Mouse (Mus musculus) myocyte (in vitro differentiated cells): Measurements from ENCODE around the gene Gm15293. TPM values are rescaled to one million over a fixed set of nuclear protein-coding genes. Genes with fewer than 3 reads are reported as not detected.
"Not testable (repeated sequence)": the region's sequence is repeated elsewhere in the genome, so short reads cannot be mapped to it uniquely, and the experiment has no call there.

Experiments
- H3K27me3 ChIP-seq: one replicate; pipeline ENCODE4 v1.6.1; 2011; ENCODE audit not compliant: control insufficient read depth, insufficient read depth, insufficient read length
- H3K36me3 ChIP-seq: one replicate; pipeline ENCODE4 v1.6.1; 2011; ENCODE audit not compliant: control insufficient read depth, insufficient read depth
- H3K4me2 ChIP-seq: one replicate; pipeline ENCODE4 v1.6.1; 2011; ENCODE audit warnings: low read depth, control low read depth
- H3K4me3 ChIP-seq: one replicate; pipeline ENCODE4 v1.5.1; 2011; ENCODE audit warnings: mild to moderate bottlenecking, control low read depth, moderate library complexity
- H3K79me2 ChIP-seq: one replicate; pipeline ENCODE4 v1.6.1; 2011; ENCODE audit not compliant: control insufficient read depth, insufficient read depth
- H3ac ChIP-seq: one replicate; pipeline ENCODE4 v1.6.1; 2011; ENCODE audit not compliant: control insufficient read depth, insufficient read length
- polyA plus RNA-seq: library from polyadenylated mRNA; unstranded; fragments of >200 nt; fragmentation: generic; extraction: Trizol; gene quantifications from one replicate; pipeline ENCODE4 v1.2.1, GENCODE M21; 2012; ENCODE audit warnings: missing spikeins

The Gm15293 gene
- not detected for polyA plus RNA-seq

- not testable (repeated sequence) for H3K4me3 ChIP-seq, H3K79me2 ChIP-seq, H3K27me3 ChIP-seq, H3K4me2 ChIP-seq, H3ac ChIP-seq, H3K36me3 ChIP-seq
Observed at GRCm38 (mm10) chr8:21201261-21201660, at the start of gene Gm15293. Gene Gm15293, plus strand, starts transcription at chr8:21201561.

DNA sequence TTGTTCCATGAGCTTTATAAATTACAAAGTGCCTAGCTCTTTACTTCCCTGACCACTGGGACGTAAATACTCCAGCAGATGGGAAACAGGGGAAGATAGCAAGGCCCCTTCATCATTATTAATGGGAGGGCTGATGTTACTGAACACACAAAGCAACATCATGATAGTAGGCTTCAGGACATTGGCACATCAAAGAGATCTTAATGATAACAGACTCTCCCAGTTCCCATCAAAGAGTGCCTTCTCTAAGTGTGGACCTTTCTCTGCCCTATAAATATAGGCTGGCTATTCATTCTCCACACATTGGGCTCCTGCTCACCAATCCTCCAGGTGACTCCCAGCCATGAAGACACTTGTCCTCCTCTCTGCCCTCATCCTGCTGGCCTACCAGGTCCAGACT is 39.4 kb upstream of the Gm15293 start, which contains the start of gene Defa22:
TSS of gene Defa22 (plus strand) at position 301 of the 400 bp plus-strand sequence.
- not testable (repeated sequence) for H3K27me3 ChIP-seq, H3K4me3 ChIP-seq, H3ac ChIP-seq

DNA sequence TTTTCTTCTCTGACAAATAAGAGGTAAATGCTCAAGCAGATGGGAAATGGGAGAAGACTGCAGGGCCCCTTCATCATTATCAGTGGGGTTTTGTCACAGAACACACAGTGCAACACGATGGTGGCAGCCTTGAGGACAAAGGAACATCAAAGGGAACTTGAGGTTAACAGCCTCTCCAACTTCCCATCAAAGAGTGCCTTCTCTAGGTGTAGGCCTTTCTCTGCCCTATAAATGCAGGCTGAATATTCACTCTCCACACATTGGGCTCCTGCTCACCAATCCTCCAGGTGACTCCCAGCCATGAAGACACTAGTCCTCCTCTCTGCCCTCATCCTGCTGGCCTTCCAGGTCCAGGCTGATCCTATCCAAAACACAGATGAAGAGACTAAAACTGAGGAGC is 10.0 kb upstream of the Gm15293 start, which contains the start of gene Defa31:
TSS of gene Defa31 (plus strand) at position 301 of the 400 bp plus-strand sequence.
- H3K27me3 ChIP-seq, H3K79me2 ChIP-seq, H3K36me3 ChIP-seq, H3K4me3 ChIP-seq, H3ac ChIP-seq, H3K4me2 ChIP-seq: not testable (repeated sequence)

More for the DNA sequence above, 39.4 kb upstream of the Gm15293 start, which contains the start of gene Defa22:
- H3K4me2 ChIP-seq, H3K36me3 ChIP-seq, H3K79me2 ChIP-seq: not testable (repeated sequence)

Other genes starting within 250 kb of the Gm15293 start
- gene Defa21, start 176.0 kb upstream of the Gm15293 start, polyA plus RNA-seq: not detected
- not detected for gene Defa23, start 146.5 kb upstream of the Gm15293 start, polyA plus RNA-seq
- gene Defa35, start 136.5 kb upstream of the Gm15293 start, polyA plus RNA-seq: not detected
- gene Defa25, start 117.1 kb upstream of the Gm15293 start, polyA plus RNA-seq: not detected
- gene Gm14851, start 105.5 kb upstream of the Gm15293 start, polyA plus RNA-seq: not detected
- not detected for gene Defa30, start 66.9 kb upstream of the Gm15293 start, polyA plus RNA-seq
- gene Defa22, start 39.3 kb upstream of the Gm15293 start, polyA plus RNA-seq: not detected
- not detected for gene Defa31, start 9.9 kb upstream of the Gm15293 start, polyA plus RNA-seq
- not detected for gene Gm15292, start 48.2 kb downstream of the Gm15293 start, polyA plus RNA-seq
- not detected for gene Defa27, start 114.0 kb downstream of the Gm15293 start, polyA plus RNA-seq
- gene Defa29, start 125.5 kb downstream of the Gm15293 start, polyA plus RNA-seq: not detected
- not detected for gene Defa2, start 177.0 kb downstream of the Gm15293 start, polyA plus RNA-seq
- gene Defa33, start 190.2 kb downstream of the Gm15293 start, polyA plus RNA-seq: not detected
- not detected for gene Defa36, start 225.8 kb downstream of the Gm15293 start, polyA plus RNA-seq